Mouse (Mus musculus): ENCODE results near the gene Rfx5. TPM values are rescaled to one million over a fixed set of nuclear protein-coding genes. Genes with fewer than 3 reads are reported as not detected.

The Rfx5 gene
- polyA plus RNA-seq, 1 experiment from 2014 or later: 10.0 TPM

- Histone ChIP-seq H3K36me3 (ENCODE audit: insufficient read depth, low read length) (peaks cover 24% of the 10 kb centered on the region), H3K27me3 (ENCODE audit: insufficient read depth, low read length) (no peaks in the 10 kb centered on the region), H3K9me3 (ENCODE audit: low read length) (no peaks in the 10 kb centered on the region), H3K4me3 (ENCODE audit: low read length) (no peak overlapping the region), H3K27ac (ENCODE audit: low read length) (no peak overlapping the region), H3K4me2 (replicated peaks; ENCODE audit: low read depth, low read length) (no peak overlapping the region), H3K4me1 (ENCODE audit: insufficient read depth, low read length) (peaks cover 16% of the 10 kb centered on the region), H3K9ac (replicated peaks; ENCODE audit: low read length) (no peak overlapping the region)
- no peak for ATAC-seq (ENCODE audit: low FRiP score, low TSS enrichment)
- 96% methylated on average over 11 of the region's 11 CpGs for WGBS
Observed at GRCm38 (mm10) chr3:94984312-94984711, 30.4 kb downstream of the Rfx5 start.

DNA sequence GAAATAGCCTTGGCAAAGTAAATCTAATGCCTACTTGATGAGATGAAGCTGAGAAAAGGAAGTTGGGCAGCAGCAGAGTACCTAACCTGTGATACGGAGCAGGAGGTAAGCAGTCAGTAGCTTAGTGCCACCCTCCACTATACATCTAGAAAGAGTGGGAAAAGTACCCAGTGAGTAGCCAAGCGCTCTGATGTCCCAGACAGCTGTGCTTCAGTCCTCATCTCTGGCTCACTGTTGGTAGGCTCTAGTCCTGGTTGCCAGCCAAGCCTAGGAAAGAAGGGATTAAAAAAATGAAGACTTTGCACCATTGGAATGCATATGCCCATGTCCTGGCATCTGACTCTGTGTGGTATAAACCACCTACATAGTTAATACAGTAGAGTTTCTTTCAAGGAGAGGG is 31.6 kb downstream of the Rfx5 start:
- Histone ChIP-seq H3K4me3 (ENCODE audit: low read length) (no peak overlapping the region), H3K27ac (ENCODE audit: low read length) (no peak overlapping the region), H3K36me3 (ENCODE audit: insufficient read depth, low read length) (peaks cover 23% of the 10 kb centered on the region), H3K9ac (replicated peaks; ENCODE audit: low read length) (no peak overlapping the region), H3K4me1 (ENCODE audit: insufficient read depth, low read length) (peaks cover 21% of the 10 kb centered on the region), H3K9me3 (ENCODE audit: low read length) (no peaks in the 10 kb centered on the region), H3K27me3 (ENCODE audit: insufficient read depth, low read length) (no peaks in the 10 kb centered on the region), H3K4me2 (replicated peaks; ENCODE audit: low read depth, low read length) (no peak overlapping the region)
- WGBS: 89% methylated on average over 2 of the region's 2 CpGs
- no peak for ATAC-seq (ENCODE audit: low FRiP score, low TSS enrichment)

DNA sequence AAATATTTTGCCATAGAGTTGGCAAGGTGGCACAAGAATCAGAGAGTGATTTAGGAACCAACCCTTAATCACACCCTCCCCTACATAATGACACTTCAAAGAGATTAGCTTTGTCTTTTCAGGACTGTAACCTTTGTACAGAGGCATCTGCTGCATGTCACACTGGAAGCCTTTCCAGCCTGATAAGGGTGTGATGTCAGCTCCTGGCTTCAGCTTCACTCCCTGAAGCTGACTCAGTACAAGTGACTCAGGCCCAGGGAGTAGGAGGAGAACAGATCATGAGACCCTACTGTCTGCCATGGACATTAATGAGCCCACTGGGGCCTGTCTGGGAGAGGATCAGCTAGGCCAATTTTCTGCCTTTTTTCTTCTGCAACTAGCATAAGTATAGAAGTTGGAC is 33.7 kb downstream of the Rfx5 start:
- Histone ChIP-seq H3K4me3 (ENCODE audit: low read length) (no peak overlapping the region), H3K9me3 (ENCODE audit: low read length) (no peaks in the 10 kb centered on the region), H3K4me1 (ENCODE audit: insufficient read depth, low read length) (peaks cover 21% of the 10 kb centered on the region), H3K9ac (replicated peaks; ENCODE audit: low read length) (no peak overlapping the region), H3K27ac (ENCODE audit: low read length) (no peak overlapping the region), H3K27me3 (ENCODE audit: insufficient read depth, low read length) (no peaks in the 10 kb centered on the region), H3K4me2 (replicated peaks; ENCODE audit: low read depth, low read length) (no peak overlapping the region), H3K36me3 (ENCODE audit: insufficient read depth, low read length) (peaks cover 23% of the 10 kb centered on the region)
- ATAC-seq (ENCODE audit: low FRiP score, low TSS enrichment): no peak; the same call in 1 of the 2 replicates

GRCm38 (mm10) chr3:94989159-94989761 is 35.4 kb downstream of the Rfx5 start:
- Histone ChIP-seq H3K36me3 (ENCODE audit: insufficient read depth, low read length) (peaks cover 34% of the 10 kb centered on the region), H3K27me3 (ENCODE audit: insufficient read depth, low read length) (no peaks in the 10 kb centered on the region), H3K4me1 (ENCODE audit: insufficient read depth, low read length) (peaks cover 21% of the 10 kb centered on the region), H3K9me3 (ENCODE audit: low read length) (no peaks in the 10 kb centered on the region), H3K9ac (replicated peaks; ENCODE audit: low read length) (no peak overlapping the region), H3K4me2 (replicated peaks; ENCODE audit: low read depth, low read length) (no peak overlapping the region), H3K27ac (ENCODE audit: low read length) (peak overlapping the region; percentile 10; the same call in 1 of the 2 replicates), H3K4me3 (ENCODE audit: low read length) (no peak overlapping the region)
- WGBS: 29% methylated on average over 9 of the region's 9 CpGs
- no peak for ATAC-seq (ENCODE audit: low FRiP score, low TSS enrichment)

GRCm38 (mm10) chr3:94996946-94997345 is 43.1 kb downstream of the Rfx5 start:
- H3K9ac ChIP-seq (replicated peaks; ENCODE audit: low read length): no peak overlapping the region
- no peak for ATAC-seq (ENCODE audit: low FRiP score, low TSS enrichment)
- no peak overlapping the region for H3K4me3 ChIP-seq (ENCODE audit: low read length)
- no peak overlapping the region for H3K27ac ChIP-seq (ENCODE audit: low read length)
- no peaks in the 10 kb centered on the region for H3K4me1 ChIP-seq (ENCODE audit: insufficient read depth, low read length)
- H3K27me3 ChIP-seq (ENCODE audit: insufficient read depth, low read length): no peaks in the 10 kb centered on the region
- no peak overlapping the region for H3K4me2 ChIP-seq (replicated peaks; ENCODE audit: low read depth, low read length)
- WGBS: 53% methylated on average over 2 of the region's 2 CpGs
- H3K9me3 ChIP-seq (ENCODE audit: low read length): no peaks in the 10 kb centered on the region
- H3K36me3 ChIP-seq (ENCODE audit: insufficient read depth, low read length): peaks cover 74% of the 10 kb centered on the region

GRCm38 (mm10) chr3:95002569-95002968 is 48.7 kb downstream of the Rfx5 start:
- Histone ChIP-seq H3K4me3 (ENCODE audit: low read length) (no peak overlapping the region), H3K36me3 (ENCODE audit: insufficient read depth, low read length) (peaks cover 71% of the 10 kb centered on the region), H3K9ac (replicated peaks; ENCODE audit: low read length) (no peak overlapping the region), H3K27ac (ENCODE audit: low read length) (no peak overlapping the region), H3K4me1 (ENCODE audit: insufficient read depth, low read length) (no peaks in the 10 kb centered on the region), H3K9me3 (ENCODE audit: low read length) (no peaks in the 10 kb centered on the region), H3K4me2 (replicated peaks; ENCODE audit: low read depth, low read length) (no peak overlapping the region), H3K27me3 (ENCODE audit: insufficient read depth, low read length) (no peaks in the 10 kb centered on the region)
- 74% methylated on average over 4 of the region's 4 CpGs for WGBS
- no peak for ATAC-seq (ENCODE audit: low FRiP score, low TSS enrichment)

DNA sequence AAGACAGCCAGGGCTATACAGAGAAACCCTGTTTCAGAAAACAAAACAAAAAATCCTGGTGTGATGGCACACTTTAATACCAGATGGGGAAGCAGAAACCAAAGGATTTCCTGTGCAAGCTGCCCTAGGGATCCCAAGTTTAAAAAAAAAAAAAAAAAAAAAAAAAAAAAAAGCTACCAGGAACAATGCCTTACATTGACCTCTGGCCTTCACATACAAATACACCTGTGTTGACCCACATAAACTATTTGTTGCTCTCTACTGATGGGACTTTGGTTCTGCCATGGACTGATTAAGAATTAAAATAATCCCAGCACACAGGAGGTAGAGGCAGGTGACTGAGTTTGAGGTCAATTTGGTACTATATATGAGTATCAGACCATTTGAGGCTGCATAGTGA is 49.4 kb downstream of the Rfx5 start:
- Histone ChIP-seq H3K36me3 (ENCODE audit: insufficient read depth, low read length) (peaks cover 71% of the 10 kb centered on the region), H3K9ac (replicated peaks; ENCODE audit: low read length) (no peak overlapping the region), H3K9me3 (ENCODE audit: low read length) (no peaks in the 10 kb centered on the region), H3K4me3 (ENCODE audit: low read length) (no peak overlapping the region), H3K27me3 (ENCODE audit: insufficient read depth, low read length) (no peaks in the 10 kb centered on the region), H3K27ac (ENCODE audit: low read length) (no peak overlapping the region), H3K4me2 (replicated peaks; ENCODE audit: low read depth, low read length) (no peak overlapping the region), H3K4me1 (ENCODE audit: insufficient read depth, low read length) (no peaks in the 10 kb centered on the region)
- ATAC-seq (ENCODE audit: low FRiP score, low TSS enrichment): no peak

DNA sequence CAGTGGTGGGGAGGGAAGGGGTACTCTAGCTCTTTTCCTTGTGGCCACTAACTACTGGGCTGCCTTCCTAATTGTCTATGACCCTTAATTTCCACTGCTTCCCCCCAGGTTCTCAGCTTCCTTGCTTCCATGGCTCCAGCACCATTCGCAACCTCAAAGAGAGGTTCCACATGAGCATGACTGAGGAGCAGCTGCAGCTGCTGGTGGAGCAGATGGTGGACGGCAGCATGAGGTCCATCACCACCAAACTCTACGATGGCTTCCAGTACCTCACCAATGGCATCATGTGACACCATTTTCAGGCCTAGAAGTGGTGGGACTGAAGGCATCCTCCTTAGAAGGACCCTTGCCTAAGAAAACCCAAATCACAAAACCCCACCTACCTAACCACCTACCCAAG is 51.8 kb downstream of the Rfx5 start:
- no peak for ATAC-seq (ENCODE audit: low FRiP score, low TSS enrichment)
- 87% methylated on average over 3 of the region's 3 CpGs for WGBS
- Histone ChIP-seq H3K4me3 (ENCODE audit: low read length) (no peak overlapping the region), H3K4me1 (ENCODE audit: insufficient read depth, low read length) (no peaks in the 10 kb centered on the region), H3K27ac (ENCODE audit: low read length) (no peak overlapping the region), H3K4me2 (replicated peaks; ENCODE audit: low read depth, low read length) (no peak overlapping the region), H3K9me3 (ENCODE audit: low read length) (no peaks in the 10 kb centered on the region), H3K36me3 (ENCODE audit: insufficient read depth, low read length) (peaks cover 69% of the 10 kb centered on the region), H3K9ac (replicated peaks; ENCODE audit: low read length) (no peak overlapping the region), H3K27me3 (ENCODE audit: insufficient read depth, low read length) (no peaks in the 10 kb centered on the region)

DNA sequence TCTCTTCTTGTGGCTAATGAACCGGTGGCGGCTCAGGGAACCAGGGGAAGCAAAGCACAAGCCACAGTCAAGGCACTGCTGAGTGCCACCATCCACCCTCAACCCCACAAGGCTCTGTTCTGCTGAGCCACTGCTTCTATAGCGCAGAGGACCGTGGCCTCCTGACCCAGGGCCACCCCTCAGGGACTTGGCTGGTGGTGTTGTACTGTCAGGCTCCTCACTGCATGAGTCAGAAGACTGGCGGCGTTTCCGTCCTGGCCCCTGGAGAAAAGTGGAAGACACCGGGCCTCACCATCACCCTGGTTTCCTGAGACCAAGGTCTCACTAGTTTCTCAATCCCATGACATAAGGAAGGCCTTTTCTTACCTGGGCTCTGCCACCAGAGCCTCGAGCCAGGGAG is 53.8 kb downstream of the Rfx5 start:
- H3K36me3 ChIP-seq (ENCODE audit: insufficient read depth, low read length): peaks cover 76% of the 10 kb centered on the region
- no peaks in the 10 kb centered on the region for H3K9me3 ChIP-seq (ENCODE audit: low read length)
- no peak overlapping the region for H3K9ac ChIP-seq (replicated peaks; ENCODE audit: low read length)
- no peaks in the 10 kb centered on the region; the same call in 1 of the 2 replicates for H3K4me1 ChIP-seq (ENCODE audit: insufficient read depth, low read length)
- no peak overlapping the region for H3K4me3 ChIP-seq (ENCODE audit: low read length)
- no peak overlapping the region for H3K27ac ChIP-seq (ENCODE audit: low read length)
- no peak overlapping the region for H3K4me2 ChIP-seq (replicated peaks; ENCODE audit: low read depth, low read length)
- H3K27me3 ChIP-seq (ENCODE audit: insufficient read depth, low read length): no peaks in the 10 kb centered on the region
- WGBS: 88% methylated on average over 9 of the region's 9 CpGs
- no peak for ATAC-seq (ENCODE audit: low FRiP score, low TSS enrichment)

GRCm38 (mm10) chr3:95010396-95010795 is 56.5 kb downstream of the Rfx5 start:
- ATAC-seq (ENCODE audit: low FRiP score, low TSS enrichment): no peak

More at GRCm38 (mm10) chr3:95010396-95010795, 56.5 kb downstream of the Rfx5 start:
- 80% methylated on average over 7 of the region's 7 CpGs for WGBS
- H3K4me3 ChIP-seq (ENCODE audit: low read length): no peak overlapping the region
- no peak overlapping the region for H3K9ac ChIP-seq (replicated peaks; ENCODE audit: low read length)
- H3K27ac ChIP-seq (ENCODE audit: low read length): no peak overlapping the region
- H3K4me2 ChIP-seq (replicated peaks; ENCODE audit: low read depth, low read length): no peak overlapping the region
- no peaks in the 10 kb centered on the region for H3K27me3 ChIP-seq (ENCODE audit: insufficient read depth, low read length)
- peaks cover 15% of the 10 kb centered on the region for H3K4me1 ChIP-seq (ENCODE audit: insufficient read depth, low read length)
- H3K36me3 ChIP-seq (ENCODE audit: insufficient read depth, low read length): peaks cover 64% of the 10 kb centered on the region
- H3K9me3 ChIP-seq (ENCODE audit: low read length): no peaks in the 10 kb centered on the region
